Mouse (Mus musculus) heart, embryonic 10.5 days (tissue): ENCODE results near the gene Irak4. TPM values are rescaled to one million over a fixed set of nuclear protein-coding genes. Genes with fewer than 3 reads are reported as not detected.

Experiments
- DNase-seq: peaks from one replicate; pipeline ENCODE4 v3.0.0-alpha.2; 2017; ENCODE audit warnings: low spot score
- H3K27ac ChIP-seq: fragments of 300-500 bp; sonication (generic); 2 replicates; pipeline ENCODE4 v1.5.1; 2016; ENCODE audit warnings: mild to moderate bottlenecking
- H3K27me3 ChIP-seq: fragments of 300-500 bp; sonication (generic); 2 replicates; pipeline ENCODE4 v1.6.1; 2016; ENCODE audit warnings: mild to moderate bottlenecking; ENCODE audit not compliant: poor library complexity, insufficient read depth, severe bottlenecking
- H3K36me3 ChIP-seq: fragments of 300-500 bp; sonication (generic); 2 replicates; pipeline ENCODE4 v1.6.1; 2016; ENCODE audit warnings: mild to moderate bottlenecking, moderate library complexity
- H3K4me1 ChIP-seq: fragments of 300-500 bp; sonication (generic); 2 replicates; pipeline ENCODE4 v1.6.1; 2016; ENCODE audit warnings: mild to moderate bottlenecking
- H3K4me3 ChIP-seq: fragments of 300-500 bp; sonication (generic); 2 replicates; pipeline ENCODE4 v1.5.1; 2016; ENCODE audit warnings: mild to moderate bottlenecking, moderate library complexity
- H3K9me3 ChIP-seq: fragments of 300-500 bp; sonication (generic); 2 replicates; pipeline ENCODE4 v1.6.1; 2016; ENCODE audit warnings: mild to moderate bottlenecking, moderate library complexity
- WGBS: fragments of 180-500 bp; shearing (Covaris S2); methylation state at CpG from one replicate; pipeline ENCODE4 v1.1.7; 2016; 5-methylcytosine and 5-hydroxymethylcytosine counted together
- polyA plus RNA-seq: library from polyadenylated mRNA; unstranded; fragments of >200 nt; fragmentation: Nextera tagmentation; extraction: Ambion mirVana; gene quantifications from 2 replicates; pipeline ENCODE4 v1.2.1, GENCODE M21; 2016

Gene Irak4
- polyA plus RNA-seq, 1 experiment from 2014 or later = 3.9 TPM

- DNase-seq = no peak
- H3K9me3 ChIP-seq = no peaks in the 10 kb centered on the region
- no peaks in the 10 kb centered on the region for H3K4me1 ChIP-seq
- WGBS = 71% methylated on average over 7 of the region's 8 CpGs
- no peaks in the 10 kb centered on the region for H3K36me3 ChIP-seq
- no peak overlapping the region for H3K4me3 ChIP-seq
- H3K27me3 ChIP-seq = no peaks in the 10 kb centered on the region
- no peak overlapping the region for H3K27ac ChIP-seq
Observed at GRCm38 (mm10) chr15:94572746-94573145, 29.3 kb downstream of the Irak4 start.

GRCm38 (mm10) chr15:94574566-94575268 is 31.3 kb downstream of the Irak4 start:
- H3K27me3 ChIP-seq = no peaks in the 10 kb centered on the region
- WGBS = 67% methylated on average over 4 of the region's 4 CpGs
- peaks cover 11% of the 10 kb centered on the region for H3K36me3 ChIP-seq
- no peak overlapping the region for H3K4me3 ChIP-seq
- no peaks in the 10 kb centered on the region for H3K9me3 ChIP-seq
- no peak for DNase-seq
- H3K4me1 ChIP-seq = no peaks in the 10 kb centered on the region
- no peak overlapping the region for H3K27ac ChIP-seq

GRCm38 (mm10) chr15:94582000-94582593 is 38.7 kb downstream of the Irak4 start:
- Histone ChIP-seq H3K9me3 (no peaks in the 10 kb centered on the region), H3K27ac (no peak overlapping the region)

GRCm38 (mm10) chr15:94583153-94583552 is 39.7 kb downstream of the Irak4 start:
- no peaks in the 10 kb centered on the region for H3K9me3 ChIP-seq
- H3K4me1 ChIP-seq = no peaks in the 10 kb centered on the region; the same call in 1 of the 2 replicates
- H3K27me3 ChIP-seq = no peaks in the 10 kb centered on the region
- DNase-seq = no peak
- no peak overlapping the region for H3K4me3 ChIP-seq
- no peak overlapping the region for H3K27ac ChIP-seq
- WGBS = 88% methylated on average over 10 of the region's 10 CpGs
- H3K36me3 ChIP-seq = peaks cover 80% of the 10 kb centered on the region

More at GRCm38 (mm10) chr15:94582000-94582593, 38.7 kb downstream of the Irak4 start:
- no peaks in the 10 kb centered on the region for H3K4me1 ChIP-seq
- peaks cover 82% of the 10 kb centered on the region for H3K36me3 ChIP-seq
- H3K4me3 ChIP-seq = no peak overlapping the region
- no peaks in the 10 kb centered on the region for H3K27me3 ChIP-seq
- DNase-seq = no peak
- WGBS = 89% methylated on average over 7 of the region's 7 CpGs

- no peak overlapping the region for H3K4me3 ChIP-seq
- no peaks in the 10 kb centered on the region for H3K27me3 ChIP-seq
- peaks cover 71% of the 10 kb centered on the region for H3K36me3 ChIP-seq
- no peak for DNase-seq
- H3K4me1 ChIP-seq = peaks cover 4% of the 10 kb centered on the region; the same call in 1 of the 2 replicates
- no peaks in the 10 kb centered on the region for H3K9me3 ChIP-seq
- WGBS = 86% methylated on average over 4 of the region's 4 CpGs
- H3K27ac ChIP-seq = no peak overlapping the region
Observed at GRCm38 (mm10) chr15:94584738-94585137, 41.3 kb downstream of the Irak4 start.

- DNase-seq = no peak
- 87% methylated on average over 9 of the region's 9 CpGs for WGBS
- Histone ChIP-seq H3K9me3 (no peaks in the 10 kb centered on the region), H3K27me3 (no peaks in the 10 kb centered on the region), H3K36me3 (peaks cover 38% of the 10 kb centered on the region), H3K4me3 (peak overlapping the region; percentile 98), H3K4me1 (peaks cover 4% of the 10 kb centered on the region; the same call in 1 of the 2 replicates), H3K27ac (no peak overlapping the region)
Observed at GRCm38 (mm10) chr15:94587826-94588715, 44.6 kb downstream of the Irak4 start.

GRCm38 (mm10) chr15:94589219-94590075 is 46.0 kb downstream of the Irak4 start, which contains the start of gene Twf1:
Twf1 (minus strand) TSS chr15:94589889.
- H3K27ac ChIP-seq = peak within 1 kb of the TSS; percentile 96
- no peaks in the 10 kb centered on the region for H3K9me3 ChIP-seq

GRCm38 (mm10) chr15:94590083-94590482 is 46.6 kb downstream of the Irak4 start:
- no peak for DNase-seq
- H3K4me1 ChIP-seq = peaks cover 4% of the 10 kb centered on the region; the same call in 1 of the 2 replicates
- H3K4me3 ChIP-seq = peak overlapping the region; percentile 98
- H3K36me3 ChIP-seq = peaks cover 18% of the 10 kb centered on the region
- no peaks in the 10 kb centered on the region for H3K27me3 ChIP-seq
- H3K27ac ChIP-seq = peak overlapping the region; percentile 96
- no peaks in the 10 kb centered on the region for H3K9me3 ChIP-seq
- 13% methylated on average over 8 of the region's 8 CpGs for WGBS

More at GRCm38 (mm10) chr15:94589219-94590075, 46.0 kb downstream of the Irak4 start, which contains the start of gene Twf1:
- WGBS = under 1% methylated on average over 69 of the region's 70 CpGs
- Histone ChIP-seq H3K36me3 (peaks cover 24% of the 10 kb centered on the region), H3K27me3 (no peaks in the 10 kb centered on the region), H3K4me1 (peaks cover 4% of the 10 kb centered on the region; the same call in 1 of the 2 replicates), H3K4me3 (peak within 1 kb of the TSS; percentile 98)
- peak; percentile 98 for DNase-seq

GRCm38 (mm10) chr15:94591356-94591755 is 47.9 kb downstream of the Irak4 start:
- 84% methylated on average over 4 of the region's 4 CpGs for WGBS
- DNase-seq = no peak
- Histone ChIP-seq H3K27ac (no peak overlapping the region), H3K27me3 (no peaks in the 10 kb centered on the region), H3K4me1 (peaks cover 4% of the 10 kb centered on the region; the same call in 1 of the 2 replicates), H3K4me3 (no peak overlapping the region), H3K9me3 (no peaks in the 10 kb centered on the region), H3K36me3 (0 out of 2 replicates have a peak, but pooled peaks cover 5% of the 10 kb centered on the region)

GRCm38 (mm10) chr15:94593586-94593985 is 50.1 kb downstream of the Irak4 start:
- Histone ChIP-seq H3K36me3 (no peaks in the 10 kb centered on the region), H3K9me3 (no peaks in the 10 kb centered on the region), H3K27ac (no peak overlapping the region), H3K4me1 (0 out of 2 replicates have a peak, but pooled peaks cover under 1% of the 10 kb centered on the region), H3K4me3 (no peak overlapping the region), H3K27me3 (no peaks in the 10 kb centered on the region)
- DNase-seq = no peak
- 79% methylated on average over 1 of the region's 1 CpGs for WGBS

- no peaks in the 10 kb centered on the region for H3K27me3 ChIP-seq
- WGBS = 70% methylated on average over 11 of the region's 11 CpGs
Observed at GRCm38 (mm10) chr15:94600145-94600707, 56.8 kb downstream of the Irak4 start.

More at GRCm38 (mm10) chr15:94600145-94600707, 56.8 kb downstream of the Irak4 start:
- Histone ChIP-seq H3K36me3 (no peaks in the 10 kb centered on the region), H3K9me3 (no peaks in the 10 kb centered on the region), H3K4me1 (peaks cover 12% of the 10 kb centered on the region), H3K4me3 (no peak overlapping the region), H3K27ac (no peak overlapping the region)
- no peak for DNase-seq
